Comparison of ENCODE assay signal across 30 mouse cellular contexts in the genomic region with DNA sequence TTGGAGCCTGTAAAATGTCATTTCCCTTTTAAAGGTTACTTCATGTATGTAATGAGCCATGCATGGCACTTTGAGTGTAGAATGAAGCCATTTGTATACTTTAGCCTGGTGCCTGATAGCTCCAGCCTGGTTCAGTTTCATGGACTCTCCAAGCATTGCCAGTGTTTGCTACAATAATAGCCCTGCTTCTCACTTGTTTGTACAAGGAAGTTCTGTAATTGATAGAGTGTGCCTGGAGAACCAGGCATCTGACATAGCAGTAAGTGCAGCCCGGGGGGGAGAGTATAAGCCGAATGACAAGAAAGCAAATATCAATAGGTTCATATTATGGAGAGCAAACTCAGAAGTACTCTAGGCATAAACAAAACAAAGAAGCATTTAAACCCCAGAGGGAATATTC.
DNase-seq lines count a peak whose midpoint lies in the region; ATAC-seq and TF ChIP-seq lines count a peak whose summit lies in the region.
"Had no signal": no experiment of that assay in that cellular context is flagged by ENCODE, and none has a peak within 500 bp of the region (broad histone marks: within the 10 kb centered on the region; RNA-seq: fewer than 3 reads in every experiment).

No protein-coding gene starts in this region.

- WGBS in heart, embryonic 11.5 days (ENCODE audit: insufficient replicate concordance), result 52% methylated on average over 2 of the region's 2 CpGs
- 45% methylated on average over 2 of the region's 2 CpGs for WGBS in kidney, embryonic 15.5 days
- WGBS in neural tube, embryonic 14.5 days, result 53% methylated on average over 2 of the region's 2 CpGs
- 44% methylated on average over 2 of the region's 2 CpGs for WGBS in neural tube, embryonic 15.5 days
- 30% methylated on average over 2 of the region's 2 CpGs for WGBS in stomach, postnatal 0 days

- no peak overlapping the region for H3K4me2 ChIP-seq in heart, embryonic 11.5 days
- H3K4me2 ChIP-seq in kidney, embryonic 15.5 days, result no peak overlapping the region
- H3K4me2 ChIP-seq in neural tube, embryonic 14.5 days (ENCODE audit: low read depth, low read length), result no peak overlapping the region
- no peak overlapping the region for H3K4me2 ChIP-seq in neural tube, embryonic 15.5 days
- no peak overlapping the region for H3K4me2 ChIP-seq in stomach, postnatal 0 days (replicated peaks; ENCODE audit: low read depth)
- H3K4me2 ChIP-seq: embryonic facial prominence, embryonic 15.5 days; forebrain, embryonic 12.5 days; hindbrain, embryonic 15.5 days; limb, embryonic 12.5 days; liver, embryonic 11.5 days; lung, embryonic 15.5 days; midbrain, embryonic 12.5 days; stomach, embryonic 15.5 days had no signal

- no peaks in the 10 kb centered on the region for H3K27me3 ChIP-seq in heart, embryonic 11.5 days (ENCODE audit: control insufficient read depth, insufficient read depth, low read length)
- no peaks in the 10 kb centered on the region for H3K27me3 ChIP-seq in kidney, embryonic 15.5 days
- H3K27me3 ChIP-seq in neural tube, embryonic 14.5 days (ENCODE audit: control insufficient read depth, insufficient read depth, low read length), result no peaks in the 10 kb centered on the region
- no peaks in the 10 kb centered on the region for H3K27me3 ChIP-seq in neural tube, embryonic 15.5 days (replicated peaks)
- H3K27me3 ChIP-seq in stomach, postnatal 0 days (ENCODE audit: control insufficient read depth, insufficient read depth, low read length), result no peaks in the 10 kb centered on the region
- H3K27me3 ChIP-seq: CH12.LX; embryonic facial prominence, embryonic 15.5 days; forebrain, embryonic 12.5 days; hindbrain, embryonic 15.5 days; limb, embryonic 12.5 days; lung, embryonic 15.5 days; midbrain, embryonic 12.5 days; stomach, embryonic 15.5 days had no signal

- no peaks in the 10 kb centered on the region for H3K36me3 ChIP-seq in heart, embryonic 11.5 days (ENCODE audit: control insufficient read depth, insufficient read depth, low read length)
- H3K36me3 ChIP-seq in kidney, embryonic 15.5 days, result no peaks in the 10 kb centered on the region
- H3K36me3 ChIP-seq in neural tube, embryonic 14.5 days (ENCODE audit: control insufficient read depth, insufficient read depth, low read length), result no peaks in the 10 kb centered on the region
- H3K36me3 ChIP-seq in neural tube, embryonic 15.5 days, result no peaks in the 10 kb centered on the region
- H3K36me3 ChIP-seq in stomach, postnatal 0 days (ENCODE audit: control insufficient read depth, insufficient read depth, low read length), result no peaks in the 10 kb centered on the region
- H3K36me3 ChIP-seq: embryonic facial prominence, embryonic 15.5 days; forebrain, embryonic 12.5 days; hindbrain, embryonic 15.5 days; lung, embryonic 15.5 days; midbrain, embryonic 12.5 days; stomach, embryonic 15.5 days had no signal

- TF ChIP-seq EP300 in stomach, postnatal 0 days (optimal IDR thresholded peaks at IDR 0.05), result no peak

- no peak overlapping the region for H3K4me3 ChIP-seq in heart, embryonic 11.5 days (ENCODE audit: low read depth, low read length)
- no peak overlapping the region for H3K4me3 ChIP-seq in kidney, embryonic 15.5 days (replicated peaks)
- H3K4me3 ChIP-seq in neural tube, embryonic 14.5 days (ENCODE audit: low read depth, low read length), result no peak overlapping the region
- H3K4me3 ChIP-seq in neural tube, embryonic 15.5 days (replicated peaks), result no peak overlapping the region
- H3K4me3 ChIP-seq in stomach, postnatal 0 days (ENCODE audit: low read depth, low read length), result no peak overlapping the region
- H3K4me3 ChIP-seq: embryonic facial prominence, embryonic 10.5 days; embryonic facial prominence, embryonic 15.5 days; forebrain, embryonic 12.5 days; hindbrain, embryonic 15.5 days; layer of hippocampus, adult 2 months; left cerebral cortex, adult 2 months; limb, embryonic 12.5 days; lung, embryonic 15.5 days; midbrain, embryonic 12.5 days; myocyte; stomach, embryonic 15.5 days had no signal

- H3K9me3 ChIP-seq in heart, embryonic 11.5 days (replicated peaks; ENCODE audit: control insufficient read depth, low read length), result no peaks in the 10 kb centered on the region
- H3K9me3 ChIP-seq in kidney, embryonic 15.5 days (replicated peaks), result no peaks in the 10 kb centered on the region
- H3K9me3 ChIP-seq in neural tube, embryonic 14.5 days (ENCODE audit: control insufficient read depth, low read length), result no peaks in the 10 kb centered on the region
- H3K9me3 ChIP-seq in neural tube, embryonic 15.5 days (replicated peaks), result no peaks in the 10 kb centered on the region
- H3K9me3 ChIP-seq in stomach, postnatal 0 days (ENCODE audit: control insufficient read depth, low read length), result no peaks in the 10 kb centered on the region
- H3K9me3 ChIP-seq: embryonic facial prominence, embryonic 10.5 days; forebrain, embryonic 12.5 days; hindbrain, embryonic 15.5 days; lung, embryonic 15.5 days; midbrain, embryonic 12.5 days; stomach, embryonic 15.5 days had no signal

- ATAC-seq in heart, embryonic 11.5 days (replicated peaks; ENCODE audit: insufficient number of reproducible peaks, low FRiP score, low TSS enrichment), result no peak
- 0 out of 2 replicates have a peak, but pooled peaks have one; percentile 29 for ATAC-seq in kidney, embryonic 15.5 days (replicated peaks; ENCODE audit: low FRiP score)
- ATAC-seq in neural tube, embryonic 14.5 days (ENCODE audit: low read depth), result peak; percentile 34; the same call in 1 of the 2 replicates
- ATAC-seq in neural tube, embryonic 15.5 days (ENCODE audit: low FRiP score), result no peak
- ATAC-seq in stomach, postnatal 0 days (ENCODE audit: low FRiP score, low TSS enrichment), result peak; percentile 82
- ATAC-seq: activated CD4-positive, CD25-positive, alpha-beta regulatory T cell, adult 4 months; forebrain, postnatal 0 days had no signal

- H3K4me1 ChIP-seq in heart, embryonic 11.5 days (ENCODE audit: control insufficient read depth, insufficient read depth, low read length), result no peaks in the 10 kb centered on the region
- H3K4me1 ChIP-seq in kidney, embryonic 15.5 days, result no peaks in the 10 kb centered on the region
- peaks cover 8% of the 10 kb centered on the region; the same call in 1 of the 2 replicates for H3K4me1 ChIP-seq in neural tube, embryonic 14.5 days (ENCODE audit: control insufficient read depth, insufficient read depth, low read length)
- peaks cover 7% of the 10 kb centered on the region; the same call in 1 of the 2 replicates for H3K4me1 ChIP-seq in neural tube, embryonic 15.5 days
- no peaks in the 10 kb centered on the region for H3K4me1 ChIP-seq in stomach, postnatal 0 days (replicated peaks; ENCODE audit: control insufficient read depth, insufficient read depth)
- H3K4me1 ChIP-seq: embryonic facial prominence, embryonic 15.5 days; lung, embryonic 15.5 days; stomach, embryonic 15.5 days had no signal

- no peak for TF ChIP-seq CTCF in stomach, postnatal 0 days (IDR thresholded peaks at IDR 0.05; ENCODE audit: low read depth)

- H3K9ac ChIP-seq in heart, embryonic 11.5 days (ENCODE audit: low read depth, low read length), result no peak overlapping the region
- no peak overlapping the region for H3K9ac ChIP-seq in kidney, embryonic 15.5 days
- no peak overlapping the region for H3K9ac ChIP-seq in neural tube, embryonic 14.5 days (replicated peaks; ENCODE audit: low read depth, low read length)
- H3K9ac ChIP-seq in neural tube, embryonic 15.5 days (replicated peaks), result no peak overlapping the region
- H3K9ac ChIP-seq in stomach, postnatal 0 days (ENCODE audit: low read length), result no peak overlapping the region
- H3K9ac ChIP-seq: embryonic facial prominence, embryonic 15.5 days; forebrain, embryonic 12.5 days; forebrain, postnatal 0 days; hindbrain, embryonic 15.5 days; limb, embryonic 12.5 days; lung, embryonic 15.5 days; midbrain, embryonic 12.5 days; stomach, embryonic 15.5 days had no signal

- DNase-seq in heart, adult 11 months, result peak; percentile 4
- DNase-seq in kidney, adult 8-10 months, result no peak
- peak; percentile 20 for DNase-seq in stomach, postnatal 0 days (ENCODE audit: low spot score)
- no peak for DNase-seq in cerebellum, adult 11-12 months
- DNase-seq: adrenal gland, adult 8-10 months; cerebellum, adult 8-10 months; cerebellum, postnatal 25 days; forebrain, postnatal 0 days; heart, postnatal 14 days; kidney, adult 11 months; kidney, postnatal 25 days; thymus, postnatal 25 days had no signal

- no peak overlapping the region for H3K27ac ChIP-seq in heart, embryonic 11.5 days (ENCODE audit: low read depth, low read length)
- H3K27ac ChIP-seq in kidney, embryonic 15.5 days, result no peak overlapping the region
- H3K27ac ChIP-seq in neural tube, embryonic 14.5 days (ENCODE audit: low read depth, low read length), result no peak overlapping the region
- H3K27ac ChIP-seq in neural tube, embryonic 15.5 days (replicated peaks), result no peak overlapping the region
- H3K27ac ChIP-seq in stomach, postnatal 0 days (replicated peaks), result no peak overlapping the region
- H3K27ac ChIP-seq: embryonic facial prominence, embryonic 10.5 days; embryonic facial prominence, embryonic 15.5 days; forebrain, embryonic 12.5 days; hindbrain, embryonic 15.5 days; layer of hippocampus, adult 2 months; left cerebral cortex, adult 2 months; limb, embryonic 12.5 days; lung, embryonic 15.5 days; midbrain, embryonic 12.5 days; stomach, embryonic 15.5 days had no signal

Comparison
In these comparisons a context has a peak if more than half of its experiments do, and no peak if none do; other contexts are left out.
1. ATAC-seq: peak in kidney, embryonic 15.5 days (single experiment), neural tube, embryonic 14.5 days (single experiment) and stomach, postnatal 0 days (single experiment); none in heart, embryonic 11.5 days (single experiment) and neural tube, embryonic 15.5 days (single experiment).
2. DNase-seq: peak in heart, adult 11 months (single experiment) and stomach, postnatal 0 days (single experiment); none in kidney, adult 8-10 months (0 of 2) and cerebellum, adult 11-12 months (single experiment).